Mouse (Mus musculus): ENCODE results near the gene Kif1a. TPM values are rescaled to one million over a fixed set of nuclear protein-coding genes. Genes with fewer than 3 reads are reported as not detected.

The Kif1a gene
- polyA plus RNA-seq, 1 experiment from 2014 or later: 7.7 TPM

DNA sequence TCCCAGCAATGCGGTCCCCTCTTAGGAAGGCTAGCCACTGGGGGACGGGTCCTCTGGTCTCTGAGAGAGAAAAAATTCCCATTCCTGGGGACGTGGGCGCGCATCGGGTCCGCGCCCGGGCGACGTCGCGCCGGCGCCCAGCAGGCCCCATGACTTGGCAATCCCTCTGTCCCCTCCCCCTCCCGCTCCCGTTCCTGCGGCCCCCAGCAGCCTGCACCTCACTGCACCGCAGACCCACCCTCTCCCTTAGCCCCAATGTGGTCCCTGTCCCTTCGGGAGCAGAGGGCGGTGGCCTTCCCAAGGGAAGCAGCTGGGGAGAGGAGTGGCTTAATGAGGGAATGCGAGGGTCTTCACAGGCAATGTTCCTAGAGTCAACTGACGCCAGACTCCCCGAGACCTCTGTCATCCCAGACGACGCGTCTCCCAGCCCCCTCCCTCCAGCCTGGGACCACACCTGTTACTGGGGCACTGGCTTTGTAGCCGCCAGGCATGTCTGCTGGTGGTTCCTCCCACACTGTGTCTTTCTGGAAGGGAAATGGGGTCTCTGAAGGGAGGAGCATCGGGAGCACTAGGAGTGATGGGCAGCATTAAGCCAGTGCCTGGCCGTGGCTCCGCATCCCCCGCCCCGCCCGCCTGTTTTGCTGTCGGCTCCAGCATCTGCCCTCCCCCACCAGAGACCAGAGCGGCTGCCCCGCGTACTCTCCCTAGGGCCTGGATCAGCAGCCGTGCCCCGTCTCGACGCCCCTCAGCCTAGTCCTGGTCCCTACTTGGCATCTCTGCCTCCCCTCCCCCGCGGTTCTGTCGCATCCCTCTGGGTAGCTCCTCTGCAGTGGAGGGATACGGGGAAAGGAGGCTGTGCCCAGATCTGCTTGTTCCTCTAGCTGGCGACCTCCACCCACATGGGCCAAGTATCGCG is 917 bp downstream of the Kif1a start:
- Histone ChIP-seq H3K4me2 (replicated peaks; ENCODE audit: low read depth) (peak overlapping the region; percentile 78), H3K27ac (replicated peaks) (no peak overlapping the region), H3K9me3 (ENCODE audit: control insufficient read depth, low read length) (no peaks in the 10 kb centered on the region), H3K4me1 (replicated peaks; ENCODE audit: control insufficient read depth, insufficient read depth) (peaks cover 3% of the 10 kb centered on the region; the same call in 1 of the 2 replicates), H3K9ac (ENCODE audit: low read length) (peak overlapping the region; percentile 53), H3K36me3 (ENCODE audit: control insufficient read depth, insufficient read depth, low read length) (no peaks in the 10 kb centered on the region), H3K27me3 (ENCODE audit: control insufficient read depth, insufficient read depth, low read length) (peaks cover 7% of the 10 kb centered on the region; the same call in 1 of the 2 replicates), H3K4me3 (ENCODE audit: low read depth, low read length) (peak overlapping the region; percentile 48)
- ATAC-seq (ENCODE audit: low FRiP score, low TSS enrichment) (peak; percentile 50), DNase-seq (ENCODE audit: low spot score) (peak; percentile 30)
- WGBS: under 1% methylated on average over 48 of the region's 49 CpGs
- no peak for TF ChIP-seq EP300 (optimal IDR thresholded peaks at IDR 0.05)

DNA sequence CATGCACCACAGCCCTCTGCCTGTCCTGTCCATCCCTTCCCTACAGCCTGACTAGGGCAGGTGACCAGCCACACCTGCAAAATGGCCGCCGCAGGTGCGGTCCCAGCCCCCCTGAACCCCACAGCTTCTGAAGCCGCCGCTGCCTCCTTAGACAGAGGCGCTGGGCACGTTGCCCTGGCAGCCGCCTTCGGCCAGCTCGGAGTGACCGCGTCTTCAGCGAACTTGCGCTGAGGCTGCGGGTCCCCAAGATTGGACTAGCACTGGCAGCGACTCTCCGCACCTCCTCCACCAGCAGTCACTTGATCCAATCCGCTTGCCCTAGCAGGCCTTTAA is 1.5 kb downstream of the Kif1a start:
- Histone ChIP-seq H3K4me2 (replicated peaks; ENCODE audit: low read depth) (peak overlapping the region; percentile 78), H3K4me1 (replicated peaks; ENCODE audit: control insufficient read depth, insufficient read depth) (peaks cover 3% of the 10 kb centered on the region; the same call in 1 of the 2 replicates), H3K9me3 (ENCODE audit: control insufficient read depth, low read length) (no peaks in the 10 kb centered on the region), H3K27me3 (ENCODE audit: control insufficient read depth, insufficient read depth, low read length) (peaks cover 7% of the 10 kb centered on the region; the same call in 1 of the 2 replicates), H3K27ac (replicated peaks) (no peak overlapping the region), H3K36me3 (ENCODE audit: control insufficient read depth, insufficient read depth, low read length) (no peaks in the 10 kb centered on the region), H3K9ac (ENCODE audit: low read length) (peak overlapping the region; percentile 35), H3K4me3 (ENCODE audit: low read depth, low read length) (peak overlapping the region; percentile 48)
- WGBS: 3% methylated on average over 18 of the region's 18 CpGs
- TF ChIP-seq EP300 (optimal IDR thresholded peaks at IDR 0.05): no peak
- no peak for TF ChIP-seq CTCF (IDR thresholded peaks at IDR 0.05; ENCODE audit: low read depth)
- peak; percentile 41; the same call in 1 of the 2 replicates for ATAC-seq (ENCODE audit: low FRiP score, low TSS enrichment)
- peak; percentile 32 for DNase-seq (ENCODE audit: low spot score)

DNA sequence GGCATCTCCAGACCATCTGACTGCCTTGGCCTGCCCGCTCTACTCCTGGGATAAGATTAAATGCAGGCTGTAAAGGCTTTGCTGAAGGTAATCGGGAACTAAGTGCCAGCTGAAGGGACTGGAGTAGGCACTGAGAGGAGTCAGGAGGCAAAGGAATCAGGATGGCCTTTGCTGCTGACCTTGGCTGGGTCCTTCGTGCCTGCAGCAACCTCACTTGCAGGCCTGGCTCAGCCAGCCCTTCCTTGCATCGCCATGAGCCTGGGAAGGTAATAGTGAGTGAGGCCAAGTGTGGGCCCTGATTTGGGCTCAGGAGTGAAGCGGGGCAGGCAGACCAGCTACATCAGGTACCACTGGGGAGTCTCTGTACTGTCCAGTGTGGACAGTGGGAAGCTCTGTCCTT is 2.8 kb downstream of the Kif1a start:
- 81% methylated on average over 5 of the region's 5 CpGs for WGBS
- DNase-seq (ENCODE audit: low spot score): no peak
- Histone ChIP-seq H3K9ac (ENCODE audit: low read length) (no peak overlapping the region), H3K9me3 (ENCODE audit: control insufficient read depth, low read length) (no peaks in the 10 kb centered on the region), H3K4me2 (replicated peaks; ENCODE audit: low read depth) (no peak overlapping the region), H3K27me3 (ENCODE audit: control insufficient read depth, insufficient read depth, low read length) (peaks cover 7% of the 10 kb centered on the region; the same call in 1 of the 2 replicates), H3K4me1 (replicated peaks; ENCODE audit: control insufficient read depth, insufficient read depth) (peaks cover 3% of the 10 kb centered on the region; the same call in 1 of the 2 replicates), H3K4me3 (ENCODE audit: low read depth, low read length) (no peak overlapping the region), H3K27ac (replicated peaks) (no peak overlapping the region), H3K36me3 (ENCODE audit: control insufficient read depth, insufficient read depth, low read length) (no peaks in the 10 kb centered on the region)
- TF ChIP-seq EP300 (optimal IDR thresholded peaks at IDR 0.05): no peak
- TF ChIP-seq CTCF (IDR thresholded peaks at IDR 0.05; ENCODE audit: low read depth): no peak
- no peak for ATAC-seq (ENCODE audit: low FRiP score, low TSS enrichment)

DNA sequence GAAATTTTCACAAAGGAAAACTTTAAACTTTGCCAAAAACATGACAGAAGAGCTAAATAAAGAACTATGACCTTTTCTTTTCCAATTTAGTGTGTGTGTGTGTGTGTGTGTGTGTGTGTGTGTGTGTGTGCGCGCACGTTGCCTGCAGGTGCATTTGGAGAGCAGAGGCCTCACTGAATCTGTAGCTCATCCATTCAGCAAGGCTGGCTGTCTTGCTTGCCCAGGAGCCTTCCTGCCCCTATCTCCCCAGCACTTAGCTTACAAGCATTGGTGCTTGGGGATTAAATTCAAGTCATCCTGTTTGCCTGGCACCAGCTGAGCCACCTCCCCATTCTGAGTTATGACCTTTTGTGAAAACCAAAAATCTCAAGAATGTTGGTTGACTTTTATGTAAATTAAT is 9.2 kb downstream of the Kif1a start:
- WGBS: 93% methylated on average over 3 of the region's 3 CpGs
- ATAC-seq (ENCODE audit: low FRiP score, low TSS enrichment): no peak
- H3K36me3 ChIP-seq (ENCODE audit: control insufficient read depth, insufficient read depth, low read length): no peaks in the 10 kb centered on the region
- H3K4me3 ChIP-seq (ENCODE audit: low read depth, low read length): no peak overlapping the region
- H3K4me2 ChIP-seq (replicated peaks; ENCODE audit: low read depth): no peak overlapping the region
- TF ChIP-seq CTCF (IDR thresholded peaks at IDR 0.05; ENCODE audit: low read depth) (no peak), EP300 (optimal IDR thresholded peaks at IDR 0.05) (no peak)
- H3K27ac ChIP-seq (replicated peaks): no peak overlapping the region
- no peak for DNase-seq (ENCODE audit: low spot score)
- no peaks in the 10 kb centered on the region for H3K9me3 ChIP-seq (ENCODE audit: control insufficient read depth, low read length)
- no peaks in the 10 kb centered on the region for H3K27me3 ChIP-seq (ENCODE audit: control insufficient read depth, insufficient read depth, low read length)
- no peaks in the 10 kb centered on the region for H3K4me1 ChIP-seq (replicated peaks; ENCODE audit: control insufficient read depth, insufficient read depth)
- no peak overlapping the region for H3K9ac ChIP-seq (ENCODE audit: low read length)

DNA sequence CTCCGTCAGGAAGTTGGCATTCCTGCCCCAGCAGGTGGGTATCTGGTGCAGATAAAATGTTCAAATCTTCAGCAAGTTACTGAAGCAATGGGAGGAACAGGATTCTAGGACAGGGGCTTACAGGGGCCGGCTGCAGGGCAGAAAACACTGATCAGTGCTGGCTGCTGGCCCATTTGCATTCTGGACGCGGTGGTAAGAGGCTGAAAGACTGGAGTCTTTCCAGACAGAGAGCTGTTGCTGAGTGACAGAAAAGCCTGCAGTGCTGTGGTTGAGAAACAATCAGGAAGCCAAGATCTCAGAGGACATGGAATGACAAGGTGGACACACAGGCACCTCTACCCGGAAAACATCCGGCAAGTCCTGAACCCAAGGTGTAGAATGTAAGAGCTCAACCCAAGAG is 16.6 kb downstream of the Kif1a start:
- Histone ChIP-seq H3K9ac (ENCODE audit: low read length) (no peak overlapping the region), H3K4me3 (ENCODE audit: low read depth, low read length) (no peak overlapping the region), H3K27me3 (ENCODE audit: control insufficient read depth, insufficient read depth, low read length) (no peaks in the 10 kb centered on the region), H3K36me3 (ENCODE audit: control insufficient read depth, insufficient read depth, low read length) (no peaks in the 10 kb centered on the region), H3K9me3 (ENCODE audit: control insufficient read depth, low read length) (no peaks in the 10 kb centered on the region), H3K27ac (replicated peaks) (no peak overlapping the region), H3K4me2 (replicated peaks; ENCODE audit: low read depth) (no peak overlapping the region), H3K4me1 (replicated peaks; ENCODE audit: control insufficient read depth, insufficient read depth) (no peaks in the 10 kb centered on the region)
- no peak for TF ChIP-seq CTCF (IDR thresholded peaks at IDR 0.05; ENCODE audit: low read depth)
- TF ChIP-seq EP300 (optimal IDR thresholded peaks at IDR 0.05): no peak
- DNase-seq (ENCODE audit: low spot score) (no peak), ATAC-seq (ENCODE audit: low FRiP score, low TSS enrichment) (no peak)
- 60% methylated on average over 6 of the region's 6 CpGs for WGBS

Measured in stomach, postnatal 0 days (tissue).